In genomic region chr5:75152021-75152425, GRCm38 (mm10) we compare ENCODE assay signal across 8 mouse cellular contexts. TPM values are rescaled to one million over a fixed set of nuclear protein-coding genes. Genes with fewer than 3 reads are reported as not detected.
DNase-seq lines count a peak whose midpoint lies in the region; ATAC-seq and TF ChIP-seq lines count a peak whose summit lies in the region.

Gene Pdgfra (plus strand): TSS chr5:75152292.

- no peaks in the 10 kb centered on the region for H3K4me1 ChIP-seq in cortical plate, adult 2 months (ENCODE audit: control insufficient read depth, insufficient read depth, low read length)
- peaks cover 32% of the 10 kb centered on the region for H3K4me1 ChIP-seq in intestine, embryonic 16.5 days (ENCODE audit: control insufficient read depth, insufficient read depth, low read length)
- H3K4me1 ChIP-seq in liver, embryonic 12.5 days = 0 out of 2 replicates have a peak, but pooled peaks cover 21% of the 10 kb centered on the region

- peak within 1 kb of the TSS; percentile 85 for H3K4me2 ChIP-seq in intestine, embryonic 16.5 days (ENCODE audit: low read depth, low read length)
- peak within 1 kb of the TSS; percentile 67 for H3K4me2 ChIP-seq in liver, embryonic 12.5 days

- DNase-seq in Muller cell, postnatal 12 days (ENCODE audit: inconsistent ontology term) = peak; percentile 24
- peak in 1 of 2 experiments; percentile 34 for DNase-seq in gastrocnemius, postnatal 4 days (ENCODE audit: low spot score in 2 of 2)
- peak; percentile 76 for DNase-seq in skeletal muscle tissue, adult 2 months (ENCODE audit: low read depth, low spot score)
- no peak for DNase-seq in cerebellum, adult 8-10 months

- H3K9ac ChIP-seq in intestine, embryonic 16.5 days (ENCODE audit: low read depth, low read length) = peak within 1 kb of the TSS; percentile 65
- H3K9ac ChIP-seq in liver, embryonic 12.5 days = peak within 1 kb of the TSS; percentile 58

- H3K27ac ChIP-seq in cortical plate, adult 2 months (ENCODE audit: insufficient read depth, low read length) = no peak within 1 kb of the TSS
- H3K27ac ChIP-seq in intestine, embryonic 16.5 days (ENCODE audit: low read length) = peak within 1 kb of the TSS; percentile 89
- peak within 1 kb of the TSS; percentile 65; the same call in 1 of the 2 replicates for H3K27ac ChIP-seq in liver, embryonic 12.5 days

- no peak within 1 kb of the TSS; the same call in 1 of the 2 replicates for H3K4me3 ChIP-seq in cortical plate, adult 2 months (ENCODE audit: insufficient read depth, low read length)
- peak within 1 kb of the TSS; percentile 56 for H3K4me3 ChIP-seq in intestine, embryonic 16.5 days (ENCODE audit: low read length)
- peak within 1 kb of the TSS; percentile 43 for H3K4me3 ChIP-seq in liver, embryonic 12.5 days

- no peak for ATAC-seq in intestine, embryonic 16.5 days
- ATAC-seq in liver, embryonic 12.5 days = no peak
- ATAC-seq in erythroblast, adult 5-6 weeks (replicated peaks; ENCODE audit: low FRiP score, poor library complexity, severe bottlenecking) = no peak

- H3K9me3 ChIP-seq in intestine, embryonic 16.5 days (ENCODE audit: control insufficient read depth, low read length) = no peaks in the 10 kb centered on the region
- H3K9me3 ChIP-seq in liver, embryonic 12.5 days (replicated peaks) = no peaks in the 10 kb centered on the region

- TF ChIP-seq CTCF in cortical plate, adult 2 months (IDR thresholded peaks at IDR 0.05; ENCODE audit: extremely low read depth, insufficient read depth, low read length) = no peak

- TF ChIP-seq POLR2A in cortical plate, adult 2 months (IDR thresholded peaks at IDR 0.05; ENCODE audit: extremely low read depth, insufficient read depth, low read length) = no peak

- peaks cover 50% of the 10 kb centered on the region for H3K27me3 ChIP-seq in intestine, embryonic 16.5 days (replicated peaks; ENCODE audit: control insufficient read depth, insufficient read depth, low read length)
- peaks cover 100% of the 10 kb centered on the region for H3K27me3 ChIP-seq in liver, embryonic 12.5 days (replicated peaks)

- WGBS in intestine, embryonic 16.5 days = 3% methylated on average over 10 of the region's 10 CpGs
- 2% methylated on average over 10 of the region's 10 CpGs for WGBS in liver, embryonic 12.5 days (ENCODE audit: insufficient replicate concordance)

- H3K36me3 ChIP-seq in intestine, embryonic 16.5 days (ENCODE audit: control insufficient read depth, insufficient read depth, low read length) = no peaks in the 10 kb centered on the region
- no peaks in the 10 kb centered on the region for H3K36me3 ChIP-seq in liver, embryonic 12.5 days

RNA-seq across cellular contexts. Expression of gene Pdgfra, which starts in this region (rescaled TPM):
- 21.7 and 24.4 TPM in 2 replicates for polyA plus RNA-seq in cortical plate, adult 2 months (2012; rRNA removed)
- 10 to 100 TPM; 72.4 to 77.3 TPM for total RNA-seq in gastrocnemius, postnatal 4 days (2021)
- polyA plus RNA-seq in intestine, embryonic 16.5 days (2015; fragmentation: Nextera tagmentation; extraction: Ambion mirVana) = 27.7 and 29.4 TPM in 2 replicates
- 7.9 and 10.4 TPM in 2 replicates for polyA plus RNA-seq in liver, embryonic 12.5 days (2016; fragmentation: Nextera tagmentation; extraction: Ambion mirVana)
- 0.21 TPM in 1 of 2 replicates, not detected in the other for total RNA-seq in erythroblast, adult 5-6 weeks (2015; ENCODE audit: low replicate concordance)
- 0.34 and 0.42 TPM in 2 replicates for total RNA-seq in erythroblast, adult 5-6 weeks (2017; ENCODE audit: low replicate concordance)

Comparison
In these comparisons a context has a peak if more than half of its experiments do, and no peak if none do; other contexts are left out.
1. RNA of gene Pdgfra (total RNA-seq): 72.4 to 77.3 TPM in gastrocnemius, postnatal 4 days; 0.21 to 0.42 TPM in erythroblast, adult 5-6 weeks; every median in the first group is over 10 times any median in the second.